Mouse (Mus musculus) CH12.LX (cell line): ENCODE measurements around the gene Ypel2.

ENCODE experiments used
- CTCF ChIP-seq, 2 experiments: IDR thresholded peaks in 1 of 2; conservative IDR thresholded peaks in 1 of 2; 2 replicates each; pipeline ENCODE4 v1.5.1; 2011 to 2012; ENCODE audit warnings: low read depth in 2 of 2, low read length in 2 of 2, improper control_type of control experiment in 1 of 2, inconsistent platforms in 1 of 2, mild to moderate bottlenecking in 1 of 2, moderate library complexity in 1 of 2
- E2F4 ChIP-seq: IDR thresholded peaks from 2 replicates; pipeline ENCODE4 v1.6.1; 2011; ENCODE audit warnings: low read depth, low read length, improper control_type of control experiment; ENCODE audit not compliant: insufficient replicate concordance
- EP300 ChIP-seq: IDR thresholded peaks from 2 replicates; pipeline ENCODE4 v1.6.1; 2011; ENCODE audit warnings: low read length, improper control_type of control experiment
- JUN ChIP-seq: IDR thresholded peaks from 2 replicates; pipeline ENCODE4 v1.6.1; 2011; ENCODE audit warnings: low read depth, mild to moderate bottlenecking, low read length, improper control_type of control experiment, moderate library complexity; ENCODE audit not compliant: insufficient read depth
- MAFK ChIP-seq: IDR thresholded peaks from 2 replicates; pipeline ENCODE4 v1.6.1; 2011; ENCODE audit warnings: low read length, improper control_type of control experiment; ENCODE audit not compliant: insufficient replicate concordance
- MAZ ChIP-seq: IDR thresholded peaks from 2 replicates; pipeline ENCODE4 v1.6.1; 2012; ENCODE audit warnings: low read depth, mild to moderate bottlenecking, inconsistent platforms, low read length, improper control_type of control experiment, moderate library complexity
- MXI1 ChIP-seq: IDR thresholded peaks from 2 replicates; pipeline ENCODE4 v1.6.1; 2011; ENCODE audit warnings: mild to moderate bottlenecking, low read depth, low read length, improper control_type of control experiment
- POLR2A ChIP-seq: IDR thresholded peaks from 2 replicates; pipeline ENCODE4 v1.6.1; 2011; ENCODE audit warnings: low read depth, mild to moderate bottlenecking, improper control_type of control experiment, low read length
- SIN3A ChIP-seq: IDR thresholded peaks from 2 replicates; pipeline ENCODE4 v1.6.1; 2012; ENCODE audit warnings: low read length, improper control_type of control experiment, inconsistent platforms
- USF1 ChIP-seq: IDR thresholded peaks from 2 replicates; pipeline ENCODE4 v1.6.1; 2014; ENCODE audit warnings: low read depth, mild to moderate bottlenecking, inconsistent platforms, low read length, improper control_type of control experiment
- ZNF384 ChIP-seq: IDR thresholded peaks from 2 replicates; pipeline ENCODE4 v1.6.1; 2012; ENCODE audit warnings: low read depth, low read length, improper control_type of control experiment, inconsistent platforms

- no peak for TF ChIP-seq USF1
- no peak for TF ChIP-seq CTCF (conservative IDR thresholded peaks at IDR 0.05 in 1 of 2, IDR thresholded peaks at IDR 0.05 in 1 of 2; ENCODE audit: low read depth in 2 of 2, low read length in 2 of 2)
- TF ChIP-seq MXI1 = no peak
- TF ChIP-seq MAFK = no peak
- no peak for TF ChIP-seq EP300
- no peak for TF ChIP-seq SIN3A
- no peak for TF ChIP-seq POLR2A
- TF ChIP-seq ZNF384 = no peak
- no peak for TF ChIP-seq MAZ
- no peak for TF ChIP-seq E2F4
- no peak for TF ChIP-seq JUN
Observed at GRCm38 (mm10) chr11:86932201-86932600, 61.3 kb downstream of the Ypel2 start.
